Comparison of ENCODE assay signal across 1 mouse cellular context in the genomic region with DNA sequence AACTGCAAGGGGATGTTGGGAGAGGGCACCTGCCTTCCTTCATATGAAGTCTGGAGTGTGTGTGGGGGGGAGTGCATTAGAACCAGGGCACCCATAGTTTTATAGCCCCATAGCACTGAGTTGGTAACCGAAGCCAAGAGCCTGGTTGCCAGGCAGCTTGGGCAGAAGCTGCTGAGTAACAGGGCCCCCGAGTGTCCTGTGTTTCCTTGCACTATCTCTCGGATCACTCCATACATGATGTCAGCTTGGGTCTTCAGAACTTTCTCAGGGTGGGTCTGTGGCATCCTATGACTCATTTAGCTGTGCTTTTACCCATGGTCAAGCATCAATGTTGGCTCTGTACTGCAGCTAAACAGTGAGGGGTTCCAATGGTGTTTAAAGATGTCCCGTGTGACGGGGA.
TF ChIP-seq lines count a peak whose summit lies in the region.

No protein-coding gene starts in this region.

TF ChIP-seq in myocyte, 11 proteins besides CTCF, POLR2A, EP300 and RAD21 (continued from another document):
- no peak for TF ChIP-seq POLR2AphosphoS2 (IDR thresholded peaks at IDR 0.05; ENCODE audit: insufficient read length, low read depth)
- TF ChIP-seq MYOG (IDR thresholded peaks at IDR 0.05; ENCODE audit: control insufficient read depth in 1 of 3, insufficient read depth in 1 of 3, insufficient read length in 2 of 3, low read depth in 2 of 3): no peak
- TF ChIP-seq MAX (IDR thresholded peaks at IDR 0.05; ENCODE audit: low read depth): no peak
- TF ChIP-seq REST (IDR thresholded peaks at IDR 0.05; ENCODE audit: insufficient read depth, insufficient read length): no peak
